Mouse (Mus musculus) embryonic facial prominence, embryonic 10.5 days (tissue): ENCODE measurements around the gene Snx3. TPM values are rescaled to one million over a fixed set of nuclear protein-coding genes. Genes with fewer than 3 reads are reported as not detected.
A peak's percentile ranks its signal among the peaks of the same experiment; 100 is the strongest.

Experiments
- DNase-seq: peaks from one replicate; pipeline ENCODE4 v3.0.0-alpha.2; 2017; ENCODE audit warnings: low spot score
- H3K27ac ChIP-seq: fragments of 300-500 bp; sonication (generic); replicated peaks from 2 replicates; pipeline ENCODE4 v1.5.1; 2016; ENCODE audit warnings: mild to moderate bottlenecking
- H3K27me3 ChIP-seq: fragments of 300-500 bp; sonication (generic); replicated peaks from 2 replicates; pipeline ENCODE4 v1.6.1; 2016; ENCODE audit warnings: low read depth, mild to moderate bottlenecking; ENCODE audit not compliant: poor library complexity, severe bottlenecking
- H3K36me3 ChIP-seq: fragments of 300-500 bp; sonication (generic); replicated peaks from 2 replicates; pipeline ENCODE4 v1.6.1; 2016; ENCODE audit warnings: mild to moderate bottlenecking, moderate library complexity
- H3K4me1 ChIP-seq: fragments of 300-500 bp; sonication (generic); 2 replicates; pipeline ENCODE4 v1.6.1; 2016
- H3K4me3 ChIP-seq: fragments of 300-500 bp; sonication (generic); 2 replicates; pipeline ENCODE4 v1.5.1; 2016; ENCODE audit warnings: mild to moderate bottlenecking, moderate library complexity
- H3K9me3 ChIP-seq: fragments of 300-500 bp; sonication (generic); 2 replicates; pipeline ENCODE4 v1.6.1; 2016; ENCODE audit warnings: mild to moderate bottlenecking
- WGBS: fragments of 180-500 bp; shearing (Covaris S2); methylation state at CpG from one replicate; pipeline ENCODE4 v1.1.7; 2016; 5-methylcytosine and 5-hydroxymethylcytosine counted together
- polyA plus RNA-seq: library from polyadenylated mRNA; unstranded; fragments of >200 nt; fragmentation: Nextera tagmentation; extraction: Ambion mirVana; gene quantifications from 2 replicates; pipeline ENCODE4 v1.2.1, GENCODE M21; 2016

The Snx3 gene
- polyA plus RNA-seq, 1 experiment from 2014 or later = 232 TPM

- WGBS = 77% methylated on average over 5 of the region's 5 CpGs
- Histone ChIP-seq H3K4me1 (peaks cover 20% of the 10 kb centered on the region), H3K4me3 (no peak overlapping the region), H3K27me3 (no peaks in the 10 kb centered on the region), H3K36me3 (peaks cover 13% of the 10 kb centered on the region), H3K27ac (no peak overlapping the region), H3K9me3 (no peaks in the 10 kb centered on the region)
- DNase-seq = no peak
Observed at GRCm38 (mm10) chr10:42521315-42521981, 19.6 kb downstream of the Snx3 start.

GRCm38 (mm10) chr10:42522912-42523311 is 21.1 kb downstream of the Snx3 start:
- 30% methylated on average over 2 of the region's 2 CpGs for WGBS
- H3K9me3 ChIP-seq = no peaks in the 10 kb centered on the region
- H3K4me1 ChIP-seq = peaks cover 20% of the 10 kb centered on the region
- H3K4me3 ChIP-seq = no peak overlapping the region
- no peaks in the 10 kb centered on the region for H3K27me3 ChIP-seq
- H3K36me3 ChIP-seq = peaks cover 27% of the 10 kb centered on the region
- no peak overlapping the region for H3K27ac ChIP-seq
- DNase-seq = no peak

GRCm38 (mm10) chr10:42523556-42524162 is 21.8 kb downstream of the Snx3 start:
- WGBS = 53% methylated on average over 11 of the region's 11 CpGs
- Histone ChIP-seq H3K4me1 (peaks cover 20% of the 10 kb centered on the region), H3K27me3 (no peaks in the 10 kb centered on the region), H3K27ac (no peak overlapping the region), H3K9me3 (no peaks in the 10 kb centered on the region), H3K36me3 (peaks cover 35% of the 10 kb centered on the region), H3K4me3 (no peak overlapping the region)
- DNase-seq = no peak

- Histone ChIP-seq H3K27me3 (no peaks in the 10 kb centered on the region), H3K27ac (no peak overlapping the region), H3K4me3 (no peak overlapping the region), H3K36me3 (peaks cover 55% of the 10 kb centered on the region), H3K9me3 (no peaks in the 10 kb centered on the region), H3K4me1 (peaks cover 20% of the 10 kb centered on the region)
- DNase-seq = no peak
- 95% methylated on average over 3 of the region's 3 CpGs for WGBS
Observed at GRCm38 (mm10) chr10:42525682-42526081, 23.9 kb downstream of the Snx3 start.

GRCm38 (mm10) chr10:42533836-42534453 is 32.1 kb downstream of the Snx3 start:
- Histone ChIP-seq H3K27ac (peak overlapping the region; percentile 59), H3K27me3 (no peaks in the 10 kb centered on the region), H3K36me3 (peaks cover 71% of the 10 kb centered on the region), H3K9me3 (no peaks in the 10 kb centered on the region), H3K4me1 (no peaks in the 10 kb centered on the region), H3K4me3 (no peak overlapping the region)
- 91% methylated on average over 11 of the region's 11 CpGs for WGBS
- DNase-seq = no peak

GRCm38 (mm10) chr10:42537571-42538316 is 35.9 kb downstream of the Snx3 start:
- no peak overlapping the region for H3K27ac ChIP-seq
- WGBS = 86% methylated on average over 9 of the region's 9 CpGs
- no peaks in the 10 kb centered on the region for H3K9me3 ChIP-seq
- H3K4me3 ChIP-seq = no peak overlapping the region
- peaks cover 11% of the 10 kb centered on the region for H3K4me1 ChIP-seq
- H3K36me3 ChIP-seq = peaks cover 42% of the 10 kb centered on the region
- no peaks in the 10 kb centered on the region for H3K27me3 ChIP-seq
- DNase-seq = no peak

- no peak overlapping the region for H3K4me3 ChIP-seq
- no peaks in the 10 kb centered on the region for H3K9me3 ChIP-seq
- no peak overlapping the region for H3K27ac ChIP-seq
- WGBS = 87% methylated on average over 6 of the region's 6 CpGs
- DNase-seq = no peak
- no peaks in the 10 kb centered on the region for H3K36me3 ChIP-seq
- peaks cover under 1% of the 10 kb centered on the region; the same call in 1 of the 2 replicates for H3K4me1 ChIP-seq
- H3K27me3 ChIP-seq = no peaks in the 10 kb centered on the region
Observed at GRCm38 (mm10) chr10:42545707-42546503, 44.1 kb downstream of the Snx3 start.

- Histone ChIP-seq H3K9me3 (no peaks in the 10 kb centered on the region), H3K4me3 (no peak overlapping the region), H3K27ac (no peak overlapping the region), H3K27me3 (no peaks in the 10 kb centered on the region), H3K36me3 (no peaks in the 10 kb centered on the region), H3K4me1 (no peaks in the 10 kb centered on the region)
- no peak for DNase-seq
- WGBS = 93% methylated on average over 3 of the region's 3 CpGs
Observed at GRCm38 (mm10) chr10:42546507-42546906, 44.7 kb downstream of the Snx3 start.

- no peak overlapping the region for H3K4me3 ChIP-seq
- no peak for DNase-seq
- H3K9me3 ChIP-seq = no peaks in the 10 kb centered on the region
- WGBS = 76% methylated on average over 5 of the region's 5 CpGs
- no peak overlapping the region for H3K27ac ChIP-seq
- peaks cover 7% of the 10 kb centered on the region; the same call in 1 of the 2 replicates for H3K4me1 ChIP-seq
- no peaks in the 10 kb centered on the region for H3K36me3 ChIP-seq
- H3K27me3 ChIP-seq = peaks cover 27% of the 10 kb centered on the region
Observed at GRCm38 (mm10) chr10:42559581-42560200, 57.9 kb downstream of the Snx3 start.

- DNase-seq = peak; percentile 87
- no peak overlapping the region for H3K27ac ChIP-seq
- peaks cover 53% of the 10 kb centered on the region for H3K27me3 ChIP-seq
- 0 out of 2 replicates have a peak overlapping the region, but pooled peaks have one; percentile 13 for H3K4me3 ChIP-seq
- peaks cover 6% of the 10 kb centered on the region for H3K4me1 ChIP-seq
- WGBS = 3% methylated on average over 12 of the region's 12 CpGs
- 0 out of 2 replicates have a peak, but pooled peaks cover 3% of the 10 kb centered on the region for H3K36me3 ChIP-seq
- H3K9me3 ChIP-seq = no peaks in the 10 kb centered on the region
Observed at GRCm38 (mm10) chr10:42562272-42562671, 60.4 kb downstream of the Snx3 start.

- Histone ChIP-seq H3K27me3 (peaks cover 100% of the 10 kb centered on the region), H3K4me1 (peaks cover 7% of the 10 kb centered on the region), H3K9me3 (no peaks in the 10 kb centered on the region), H3K36me3 (no peaks in the 10 kb centered on the region), H3K4me3 (peak overlapping the region; percentile 16; the same call in 1 of the 2 replicates), H3K27ac (no peak overlapping the region)
- DNase-seq = no peak
- WGBS = 4% methylated on average over 20 of the region's 20 CpGs
Observed at GRCm38 (mm10) chr10:42572567-42572966, 70.7 kb downstream of the Snx3 start.
